Mouse (Mus musculus) T-helper 2 cell (primary cell): ENCODE data around the gene Paqr3.

Experiments used
- in situ Hi-C: fragments of 300-600 bp; cut with MboI, MseI; formaldehyde crosslinking; loops from one replicate; pipeline ENCODE4 v1.15.1; 2025; ENCODE audit warnings: high pct_unique_total_duplicates

Paqr3 gene

DNA sequence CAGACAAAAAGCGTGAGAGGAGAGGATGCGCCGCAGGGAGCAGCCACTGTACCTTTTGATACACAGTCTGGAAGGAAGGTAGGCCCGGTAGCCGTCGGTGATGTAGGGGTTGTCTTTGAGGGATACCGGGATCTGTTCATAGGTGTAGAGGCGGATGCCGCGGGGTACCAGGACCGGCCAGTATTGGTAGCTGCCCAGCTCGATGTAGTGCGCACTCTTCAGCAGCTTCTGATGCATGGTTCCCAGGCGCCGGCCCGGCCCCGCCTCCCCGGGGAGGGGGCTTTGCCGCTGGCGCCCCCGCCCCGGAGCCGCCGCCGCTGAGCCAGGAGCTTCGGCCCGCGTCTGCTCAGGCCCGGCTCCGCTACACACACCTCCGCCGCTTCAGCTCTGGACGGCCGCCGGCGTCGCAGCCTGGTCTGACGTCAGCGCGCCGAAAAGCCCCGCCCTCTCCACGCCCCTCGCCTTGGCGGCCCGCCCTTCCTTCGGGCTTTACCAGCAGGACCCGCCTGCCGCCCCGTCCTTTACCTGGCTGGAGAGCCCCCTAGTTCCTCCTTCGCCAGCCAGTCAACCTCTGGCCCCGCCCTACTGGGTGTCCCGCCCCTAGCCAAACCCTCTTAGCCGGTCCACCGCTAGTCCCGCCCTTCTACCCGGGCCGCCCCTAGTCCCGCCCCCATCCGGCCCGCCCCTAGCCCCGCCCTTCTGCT is at the start of gene Paqr3:
TSS of gene Paqr3 (minus strand) at position 390 of the 704 bp plus-strand sequence.
- in situ Hi-C loops = loop anchor here (25.0 kb wide), 1 partner anchor 1076 kb away; no protein-coding TSS in a partner anchor

- in situ Hi-C loops = no loop called here
Measured at GRCm38 (mm10) chr5:97154688-97155087, 43.3 kb upstream of the Paqr3 start.

DNA sequence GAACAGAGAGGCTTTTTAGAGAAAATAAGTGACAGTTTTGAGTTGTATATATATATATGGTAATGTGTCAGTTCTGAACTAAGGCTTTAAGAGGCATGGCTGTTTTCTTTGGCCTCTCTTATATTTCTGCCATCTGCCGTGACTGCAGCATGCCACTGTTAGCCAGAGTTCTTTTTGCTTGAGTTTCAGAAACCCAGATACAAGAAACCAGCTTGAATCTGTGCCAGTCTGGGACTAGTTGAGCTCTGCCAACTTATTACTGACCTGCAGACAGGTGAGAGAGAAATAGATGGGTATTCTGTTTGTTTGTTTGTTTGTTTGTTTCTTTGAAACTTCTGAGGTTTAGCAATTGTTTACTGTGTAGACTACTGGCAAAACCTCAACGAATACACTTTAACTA is 23.9 kb upstream of the Paqr3 start:
- in situ Hi-C loops = no loop called here

GRCm38 (mm10) chr5:97129589-97129988 is 18.2 kb upstream of the Paqr3 start:
- in situ Hi-C loops = loop anchor here (10.0 kb wide), 1 partner anchor 425 kb away; no protein-coding TSS in a partner anchor

GRCm38 (mm10) chr5:97128242-97129226 is 17.1 kb upstream of the Paqr3 start:
- in situ Hi-C loops = loop anchor here (10.0 kb wide), 1 partner anchor 426 kb away; no protein-coding TSS in a partner anchor

GRCm38 (mm10) chr5:97127284-97127683 is 15.9 kb upstream of the Paqr3 start:
- in situ Hi-C loops = loop anchor here (10.0 kb wide), 1 partner anchor 428 kb away; no protein-coding TSS in a partner anchor

GRCm38 (mm10) chr5:97126005-97126404 is 14.6 kb upstream of the Paqr3 start:
- in situ Hi-C loops = loop anchor here (10.0 kb wide), 1 partner anchor 429 kb away; no protein-coding TSS in a partner anchor

GRCm38 (mm10) chr5:97125459-97125970 is 14.1 kb upstream of the Paqr3 start:
- in situ Hi-C loops = loop anchor here (10.0 kb wide), 1 partner anchor 429 kb away; no protein-coding TSS in a partner anchor

DNA sequence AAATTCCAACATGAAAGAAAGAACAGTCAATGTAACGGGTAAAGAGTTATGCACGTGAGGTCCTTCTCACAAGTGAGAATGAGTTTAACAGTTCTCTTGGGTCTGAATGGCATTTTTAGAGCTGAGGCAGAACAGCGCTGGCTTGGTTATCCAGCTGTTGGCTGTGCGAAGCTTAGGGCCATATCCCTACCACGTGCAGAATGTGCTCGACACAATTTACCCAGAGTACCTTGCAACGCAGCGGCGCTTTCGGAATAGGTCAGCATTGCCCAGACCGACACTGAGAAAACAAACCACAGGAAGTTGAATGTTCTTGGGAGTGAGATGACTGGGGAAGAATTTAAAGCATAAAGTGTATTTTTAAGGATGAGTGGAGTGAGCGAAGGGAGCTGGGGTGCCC is 13.6 kb upstream of the Paqr3 start:
- in situ Hi-C loops = loop anchor here (10.0 to 25.0 kb wide), 2 partner anchors 430 to 1062 kb away; no protein-coding TSS in a partner anchor

- in situ Hi-C loops = loop anchor here (25.0 kb wide), 1 partner anchor 1077 kb away; no protein-coding TSS in a partner anchor
Measured at GRCm38 (mm10) chr5:97110697-97111096, 699 bp downstream of the Paqr3 start.

GRCm38 (mm10) chr5:97110133-97110532 is 1.3 kb downstream of the Paqr3 start:
- in situ Hi-C loops = loop anchor here (25.0 kb wide), 1 partner anchor 1077 kb away; no protein-coding TSS in a partner anchor

DNA sequence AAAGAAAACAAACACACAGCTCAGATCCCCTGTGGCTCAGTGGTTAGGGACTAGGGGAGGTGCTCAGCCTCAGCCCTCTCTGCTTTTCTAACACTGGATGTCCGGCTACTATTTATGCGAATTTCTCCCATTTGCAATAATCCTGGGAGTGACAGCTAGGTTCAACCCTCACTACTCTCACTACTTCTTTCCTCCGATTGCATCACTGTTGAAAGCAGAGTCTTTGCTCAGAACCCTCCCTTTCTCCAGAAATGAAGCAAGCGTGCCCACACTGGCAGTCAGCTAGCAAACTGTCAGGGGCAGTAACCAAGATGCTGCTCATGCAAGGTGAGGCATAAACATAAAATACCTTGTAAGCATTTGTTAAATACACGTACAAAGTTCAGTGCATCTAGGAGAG is 3.1 kb downstream of the Paqr3 start:
- in situ Hi-C loops = loop anchor here (25.0 kb wide), 1 partner anchor 1079 kb away; no protein-coding TSS in a partner anchor

GRCm38 (mm10) chr5:97099954-97100353 is 11.4 kb downstream of the Paqr3 start:
- in situ Hi-C loops = loop anchor here (25.0 kb wide), 1 partner anchor 1087 kb away; no protein-coding TSS in a partner anchor

GRCm38 (mm10) chr5:97097631-97098041 is 13.8 kb downstream of the Paqr3 start:
- in situ Hi-C loops = no loop called here

DNA sequence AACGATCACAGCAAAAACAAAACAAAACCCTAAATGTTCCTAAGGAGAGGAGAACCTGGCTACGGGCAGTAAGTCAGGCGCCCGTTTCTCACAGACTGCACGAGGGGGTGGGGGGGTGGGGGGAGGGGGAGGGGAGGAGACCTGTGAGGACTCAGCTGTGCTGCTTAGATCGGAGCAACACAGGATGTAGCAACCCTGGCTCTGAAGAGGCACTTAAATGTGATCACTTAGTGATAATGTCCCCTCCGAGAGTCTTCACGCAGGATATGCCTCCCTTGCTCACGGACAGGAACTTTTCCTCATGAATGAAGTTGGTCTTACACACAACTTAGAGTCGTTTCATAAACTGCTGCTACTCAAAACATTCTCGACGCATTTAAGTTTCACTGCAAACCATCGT is 16.1 kb downstream of the Paqr3 start:
- in situ Hi-C loops = no loop called here

DNA sequence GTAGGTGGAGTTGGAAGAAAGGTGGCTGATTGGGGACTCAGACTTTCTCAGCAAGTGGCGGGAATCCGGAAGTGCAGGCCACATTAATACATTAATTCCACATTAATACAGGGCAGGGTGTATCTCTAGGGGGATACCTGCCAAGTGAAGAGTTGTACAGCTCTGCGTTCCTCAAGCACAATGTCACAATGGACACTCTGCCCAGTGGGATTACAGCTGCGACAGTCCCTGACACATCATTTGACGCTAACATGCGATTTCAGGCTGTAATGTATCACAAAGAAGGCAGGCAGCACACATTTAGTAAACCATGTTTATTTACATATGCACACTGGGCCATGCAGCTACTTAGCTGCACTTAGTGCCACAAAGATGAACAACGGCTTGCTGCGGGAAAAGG is 18.4 kb downstream of the Paqr3 start:
- in situ Hi-C loops = no loop called here

GRCm38 (mm10) chr5:97090034-97090784 is 21.2 kb downstream of the Paqr3 start:
- in situ Hi-C loops = no loop called here

DNA sequence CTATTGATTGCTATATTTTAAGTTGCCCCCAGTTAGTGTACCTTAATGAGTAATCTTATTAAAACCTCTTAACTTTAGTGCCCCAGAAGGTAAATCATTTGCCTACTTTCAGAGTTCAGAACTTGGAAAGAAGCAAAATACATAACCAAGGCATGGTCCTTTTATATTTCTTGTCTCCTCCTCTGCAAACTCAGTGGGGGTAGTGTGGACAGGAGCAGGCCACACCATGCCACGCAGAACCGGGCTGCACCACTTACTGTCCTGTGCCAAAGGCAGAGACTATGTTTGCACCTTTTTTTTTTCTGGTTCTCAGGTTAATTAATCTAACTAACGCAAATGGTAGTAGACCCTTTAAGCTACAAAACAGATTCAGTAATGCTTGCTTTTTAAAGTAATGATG is 22.0 kb downstream of the Paqr3 start:
- in situ Hi-C loops = no loop called here

GRCm38 (mm10) chr5:97088231-97088630 is 23.2 kb downstream of the Paqr3 start:
- in situ Hi-C loops = no loop called here

GRCm38 (mm10) chr5:97087746-97088145 is 23.6 kb downstream of the Paqr3 start:
- in situ Hi-C loops = no loop called here
